Mouse (Mus musculus) midbrain, embryonic 10.5 days (tissue): ENCODE results near the gene Snx29. TPM values are rescaled to one million over a fixed set of nuclear protein-coding genes. Genes with fewer than 3 reads are reported as not detected.
"Not testable (repeated sequence)": the region's sequence is repeated elsewhere in the genome, so short reads cannot be mapped to it uniquely, and the experiment has no call there.

ENCODE experiments used
- DNase-seq: peaks from one replicate; pipeline ENCODE4 v3.0.0-alpha.2; 2017; ENCODE audit warnings: low spot score
- H3K27ac ChIP-seq: fragments of 300-500 bp; sonication (generic); replicated peaks from 2 replicates; pipeline ENCODE4 v1.5.1; 2016; ENCODE audit warnings: mild to moderate bottlenecking
- H3K27me3 ChIP-seq: fragments of 300-500 bp; sonication (generic); 2 replicates; pipeline ENCODE4 v1.6.1; 2016; ENCODE audit warnings: low read depth, mild to moderate bottlenecking; ENCODE audit not compliant: poor library complexity, severe bottlenecking
- H3K36me3 ChIP-seq: fragments of 300-500 bp; sonication (generic); 2 replicates; pipeline ENCODE4 v1.6.1; 2016; ENCODE audit warnings: mild to moderate bottlenecking, moderate library complexity
- H3K4me1 ChIP-seq: fragments of 300-500 bp; sonication (generic); 2 replicates; pipeline ENCODE4 v1.6.1; 2016
- H3K4me3 ChIP-seq: fragments of 300-500 bp; sonication (generic); 2 replicates; pipeline ENCODE4 v1.5.1; 2016; ENCODE audit warnings: mild to moderate bottlenecking, moderate library complexity
- H3K9me3 ChIP-seq: fragments of 300-500 bp; sonication (generic); replicated peaks from 2 replicates; pipeline ENCODE4 v1.6.1; 2016; ENCODE audit warnings: mild to moderate bottlenecking
- WGBS: fragments of 180-500 bp; shearing (Covaris S2); methylation state at CpG from one replicate; pipeline ENCODE4 v1.1.7; 2016; 5-methylcytosine and 5-hydroxymethylcytosine counted together
- polyA plus RNA-seq: library from polyadenylated mRNA; unstranded; fragments of >200 nt; fragmentation: Nextera tagmentation; extraction: Ambion mirVana; gene quantifications from 2 replicates; pipeline ENCODE4 v1.2.1, GENCODE M21; 2016

Gene Snx29
- polyA plus RNA-seq, 1 experiment from 2014 or later = 9.7 TPM

GRCm38 (mm10) chr16:11496721-11497120 lies 174.0 kb downstream of the Snx29 start:
- H3K27ac ChIP-seq = no peak overlapping the region
- H3K27me3 ChIP-seq = no peaks in the 10 kb centered on the region
- no peaks in the 10 kb centered on the region for H3K36me3 ChIP-seq
- no peak overlapping the region for H3K4me3 ChIP-seq
- peaks cover 14% of the 10 kb centered on the region for H3K4me1 ChIP-seq
- no peaks in the 10 kb centered on the region for H3K9me3 ChIP-seq
- DNase-seq = no peak
- 49% methylated on average over 3 of the region's 3 CpGs for WGBS

GRCm38 (mm10) chr16:11500061-11500460 lies 177.4 kb downstream of the Snx29 start:
- Histone ChIP-seq H3K4me3 (no peak overlapping the region), H3K27me3 (no peaks in the 10 kb centered on the region), H3K4me1 (peaks cover 14% of the 10 kb centered on the region), H3K27ac (no peak overlapping the region), H3K9me3 (no peaks in the 10 kb centered on the region), H3K36me3 (no peaks in the 10 kb centered on the region)
- WGBS = 86% methylated on average over 4 of the region's 4 CpGs
- no peak for DNase-seq

GRCm38 (mm10) chr16:11501138-11501537 lies 178.4 kb downstream of the Snx29 start:
- Histone ChIP-seq H3K27ac (no peak overlapping the region), H3K9me3 (no peaks in the 10 kb centered on the region), H3K36me3 (no peaks in the 10 kb centered on the region), H3K4me1 (peaks cover 14% of the 10 kb centered on the region), H3K27me3 (no peaks in the 10 kb centered on the region), H3K4me3 (no peak overlapping the region)
- DNase-seq = no peak
- 93% methylated on average over 3 of the region's 3 CpGs for WGBS

- Histone ChIP-seq H3K27ac (no peak overlapping the region), H3K9me3 (no peaks in the 10 kb centered on the region), H3K4me3 (no peak overlapping the region), H3K27me3 (no peaks in the 10 kb centered on the region), H3K4me1 (peaks cover 11% of the 10 kb centered on the region), H3K36me3 (no peaks in the 10 kb centered on the region)
- WGBS = 85% methylated on average over 2 of the region's 2 CpGs
- no peak for DNase-seq
Observed at GRCm38 (mm10) chr16:11501611-11502010, 178.9 kb downstream of the Snx29 start.

- Histone ChIP-seq H3K9me3 (no peaks in the 10 kb centered on the region), H3K4me1 (no peaks in the 10 kb centered on the region), H3K27me3 (no peaks in the 10 kb centered on the region), H3K36me3 (no peaks in the 10 kb centered on the region), H3K4me3 (no peak overlapping the region), H3K27ac (no peak overlapping the region)
- 95% methylated on average over 2 of the region's 2 CpGs for WGBS
- DNase-seq = no peak
Observed at GRCm38 (mm10) chr16:11504666-11505491, 182.2 kb downstream of the Snx29 start.

DNA sequence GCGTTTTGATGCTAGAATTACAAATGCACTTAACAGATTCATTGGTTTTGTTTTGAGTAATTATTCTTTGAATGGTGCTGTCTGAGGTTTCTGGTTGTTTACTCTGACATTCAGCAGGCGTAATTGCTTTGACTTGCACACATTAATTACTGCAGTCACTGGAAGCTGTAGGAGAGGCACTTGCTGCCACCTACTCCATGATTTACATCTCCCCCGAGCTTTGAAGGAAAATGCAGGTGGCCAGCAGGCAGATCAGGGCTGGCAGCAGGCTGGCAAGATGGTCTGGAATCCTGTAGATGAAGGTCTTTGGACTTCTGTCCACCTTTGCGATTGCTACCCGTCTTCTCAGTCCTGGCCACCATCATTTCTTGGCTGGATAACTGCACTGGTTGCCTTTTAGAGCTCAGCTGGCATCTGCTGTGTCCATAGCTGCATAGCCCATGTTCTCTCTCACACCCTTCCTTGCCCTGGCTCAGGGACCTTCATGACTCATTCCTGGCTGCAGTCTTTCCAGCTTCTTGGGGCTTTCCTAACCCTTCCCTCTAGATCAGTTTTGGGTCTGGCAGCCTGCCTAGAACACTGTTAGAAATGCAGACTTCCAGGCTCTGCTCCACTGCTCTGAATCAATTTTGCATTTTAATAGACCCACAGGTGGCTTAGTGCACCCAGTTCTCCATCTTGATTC lies 182.9 kb downstream of the Snx29 start:
- no peak overlapping the region for H3K27ac ChIP-seq
- DNase-seq = no peak
- no peaks in the 10 kb centered on the region for H3K27me3 ChIP-seq
- H3K4me1 ChIP-seq = no peaks in the 10 kb centered on the region
- 81% methylated on average over 5 of the region's 5 CpGs for WGBS
- H3K36me3 ChIP-seq = no peaks in the 10 kb centered on the region
- H3K4me3 ChIP-seq = no peak overlapping the region
- no peaks in the 10 kb centered on the region for H3K9me3 ChIP-seq

DNA sequence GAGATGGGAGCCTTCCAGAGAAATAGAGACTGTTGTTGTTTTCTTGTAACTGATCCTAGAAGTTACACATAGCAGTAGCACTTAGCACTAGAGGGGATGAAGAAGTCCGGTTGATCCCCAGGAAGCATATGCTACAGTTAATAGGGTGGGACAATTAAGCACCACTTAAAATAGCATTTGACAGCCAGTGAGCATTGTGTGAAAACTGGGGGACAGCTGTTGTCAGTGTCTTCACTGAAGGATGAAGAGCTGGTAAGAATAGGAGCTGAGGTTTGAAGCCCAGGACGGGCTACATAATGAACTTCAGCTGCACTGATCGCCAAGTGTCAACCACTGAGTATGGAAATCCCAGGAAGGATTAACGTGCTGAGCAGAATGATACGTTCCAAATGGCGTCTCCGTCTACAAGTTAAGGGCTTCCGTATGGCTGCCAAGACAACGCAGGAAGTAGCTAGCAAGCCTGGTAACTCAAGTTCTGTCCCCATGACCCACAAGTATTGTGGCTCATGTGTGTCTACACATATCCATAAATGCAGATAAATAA lies 184.6 kb downstream of the Snx29 start:
- H3K4me1 ChIP-seq = no peaks in the 10 kb centered on the region
- H3K27me3 ChIP-seq = no peaks in the 10 kb centered on the region
- no peaks in the 10 kb centered on the region for H3K36me3 ChIP-seq
- H3K4me3 ChIP-seq = no peak overlapping the region
- H3K27ac ChIP-seq = no peak overlapping the region
- no peaks in the 10 kb centered on the region for H3K9me3 ChIP-seq
- 80% methylated on average over 9 of the region's 9 CpGs for WGBS
- no peak for DNase-seq

GRCm38 (mm10) chr16:11508341-11508740 lies 185.6 kb downstream of the Snx29 start:
- H3K36me3 ChIP-seq = no peaks in the 10 kb centered on the region
- H3K27ac ChIP-seq = no peak overlapping the region
- H3K4me1 ChIP-seq = no peaks in the 10 kb centered on the region
- H3K4me3 ChIP-seq = no peak overlapping the region
- H3K9me3 ChIP-seq = no peaks in the 10 kb centered on the region
- no peak for DNase-seq
- WGBS = 93% methylated on average over 7 of the region's 7 CpGs
- no peaks in the 10 kb centered on the region for H3K27me3 ChIP-seq

DNA sequence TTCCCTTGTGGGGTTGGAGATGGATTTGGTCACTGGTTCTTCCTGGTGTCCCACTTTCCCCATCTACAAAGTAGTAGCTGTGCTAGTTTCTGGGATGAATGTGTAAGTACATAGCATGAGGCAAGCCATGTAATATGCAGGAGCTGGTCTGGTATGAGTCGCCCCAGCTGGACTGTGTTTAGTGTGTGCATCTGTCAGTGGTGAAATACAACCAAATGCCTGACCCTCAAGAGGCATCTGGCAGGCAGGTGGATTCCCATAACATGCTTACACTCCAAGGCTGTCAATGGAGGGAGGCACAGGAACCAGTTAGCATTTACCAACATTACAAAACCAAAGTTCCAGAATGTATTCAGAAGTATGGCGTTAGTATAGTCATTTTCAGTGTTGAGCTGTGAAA lies 187.7 kb downstream of the Snx29 start:
- H3K36me3 ChIP-seq = no peaks in the 10 kb centered on the region
- no peaks in the 10 kb centered on the region for H3K4me1 ChIP-seq
- 96% methylated on average over 2 of the region's 2 CpGs for WGBS
- no peak overlapping the region for H3K27ac ChIP-seq
- no peaks in the 10 kb centered on the region for H3K27me3 ChIP-seq
- no peak for DNase-seq
- H3K9me3 ChIP-seq = no peaks in the 10 kb centered on the region
- H3K4me3 ChIP-seq = no peak overlapping the region

DNA sequence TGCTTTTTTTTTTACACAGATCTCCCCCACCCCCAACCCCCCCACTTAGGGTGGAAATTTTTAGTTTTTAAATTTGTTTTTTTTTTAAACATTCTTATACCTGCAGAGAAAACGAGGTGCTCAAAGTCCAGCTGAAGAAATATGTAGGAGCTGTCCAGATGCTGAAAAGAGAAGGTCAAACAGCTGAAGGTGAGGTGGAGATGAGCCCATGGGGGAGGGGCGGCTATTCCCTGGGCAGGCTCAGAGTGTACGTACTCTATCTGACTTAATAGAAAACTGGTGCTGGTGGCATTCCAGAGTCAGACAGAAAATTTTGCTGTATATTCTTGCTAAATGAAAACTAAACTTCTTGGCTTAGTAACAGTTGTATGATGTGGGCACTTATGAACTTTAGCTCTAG lies 188.1 kb downstream of the Snx29 start:
- WGBS = 79% methylated on average over 3 of the region's 3 CpGs
- DNase-seq = no peak
- H3K4me3 ChIP-seq = no peak overlapping the region

DNA sequence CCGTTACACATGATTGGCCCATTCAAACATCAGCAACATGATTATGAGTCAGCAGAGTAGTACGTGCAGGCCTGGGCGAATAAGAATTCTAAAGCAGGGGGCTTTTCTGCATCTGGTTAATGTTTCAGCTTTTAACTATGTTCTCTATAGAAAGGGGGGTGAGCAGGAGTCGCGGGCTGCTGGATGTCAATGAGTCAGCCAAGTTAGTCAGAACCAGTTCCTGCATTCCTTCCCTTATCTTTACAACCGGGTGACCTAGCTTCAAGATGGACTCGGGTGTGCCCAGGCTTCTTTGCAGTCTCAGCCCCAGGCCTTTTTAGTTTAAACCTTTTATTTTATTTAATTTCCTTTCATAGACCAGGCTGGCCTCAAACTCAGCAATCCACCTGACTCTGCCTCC lies 189.0 kb downstream of the Snx29 start:
- WGBS = 88% methylated on average over 7 of the region's 7 CpGs
- H3K36me3 ChIP-seq, H3K9me3 ChIP-seq, DNase-seq, H3K4me1 ChIP-seq, H3K27ac ChIP-seq, H3K4me3 ChIP-seq, H3K27me3 ChIP-seq: not testable (repeated sequence)

More for the DNA sequence above, 188.1 kb downstream of the Snx29 start:
- no peaks in the 10 kb centered on the region for H3K36me3 ChIP-seq
- no peaks in the 10 kb centered on the region for H3K9me3 ChIP-seq
- no peaks in the 10 kb centered on the region for H3K27me3 ChIP-seq
- H3K27ac ChIP-seq = no peak overlapping the region
- H3K4me1 ChIP-seq = no peaks in the 10 kb centered on the region

GRCm38 (mm10) chr16:11516681-11517080 lies 194.0 kb downstream of the Snx29 start:
- H3K4me1 ChIP-seq = no peaks in the 10 kb centered on the region
- DNase-seq = no peak
- WGBS = 98% methylated on average over 2 of the region's 2 CpGs

DNA sequence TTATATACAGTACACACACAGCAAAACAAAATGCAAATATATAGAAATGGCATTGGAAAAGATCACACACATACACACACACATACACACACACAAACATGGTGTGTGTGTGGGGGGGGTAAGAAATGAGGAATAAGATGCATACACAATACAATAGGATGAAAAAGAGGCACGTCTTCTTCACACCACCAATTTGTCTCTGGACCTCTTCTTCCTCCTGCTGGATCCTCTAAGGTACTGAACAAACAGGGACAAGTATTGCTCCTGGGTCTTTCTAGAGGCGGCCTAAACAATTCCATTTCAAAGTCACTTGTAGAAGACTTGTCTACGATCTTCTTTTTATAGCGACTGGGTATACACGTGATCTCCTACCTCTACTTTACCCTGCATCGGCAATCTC lies 194.7 kb downstream of the Snx29 start:
- peaks cover 9% of the 10 kb centered on the region for H3K36me3 ChIP-seq
- no peaks in the 10 kb centered on the region for H3K4me1 ChIP-seq
- no peaks in the 10 kb centered on the region for H3K9me3 ChIP-seq
- no peaks in the 10 kb centered on the region for H3K27me3 ChIP-seq
- H3K4me3 ChIP-seq = no peak overlapping the region
- H3K27ac ChIP-seq = no peak overlapping the region
- DNase-seq = no peak
- 92% methylated on average over 6 of the region's 6 CpGs for WGBS

More at GRCm38 (mm10) chr16:11516681-11517080, 194.0 kb downstream of the Snx29 start:
- H3K27ac ChIP-seq = no peak overlapping the region
- peaks cover 9% of the 10 kb centered on the region for H3K36me3 ChIP-seq
- H3K9me3 ChIP-seq = no peaks in the 10 kb centered on the region
- no peaks in the 10 kb centered on the region for H3K27me3 ChIP-seq
- H3K4me3 ChIP-seq = no peak overlapping the region
